Mouse (Mus musculus) intestine, embryonic 15.5 days (tissue): ENCODE data around the gene 1700023F06Rik. TPM values are rescaled to one million over a fixed set of nuclear protein-coding genes. Genes with fewer than 3 reads are reported as not detected.

Experiments
- ATAC-seq: fragments of 200-750 bp; cut with Nextera tagmentation; 2 replicates; pipeline ENCODE4 v1.8.0; 2017; ENCODE audit warnings: moderate TSS enrichment, moderate library complexity
- H3K27ac ChIP-seq: fragments of 300-500 bp; sonication (generic); 2 replicates; pipeline ENCODE4 v1.5.1; 2015; ENCODE audit warnings: mild to moderate bottlenecking, inconsistent platforms
- H3K27me3 ChIP-seq: fragments of 300-500 bp; sonication (generic); replicated peaks from 2 replicates; pipeline ENCODE4 v1.6.1; 2015; ENCODE audit warnings: inconsistent platforms
- H3K36me3 ChIP-seq: fragments of 300-500 bp; sonication (generic); 2 replicates; pipeline ENCODE4 v1.6.1; 2015; ENCODE audit warnings: inconsistent platforms
- H3K4me1 ChIP-seq: fragments of 300-500 bp; sonication (generic); replicated peaks from 2 replicates; pipeline ENCODE4 v1.6.1; 2015; ENCODE audit warnings: inconsistent platforms
- H3K4me2 ChIP-seq: fragments of 300-500 bp; sonication (generic); replicated peaks from 2 replicates; pipeline ENCODE4 v1.6.1; 2015; ENCODE audit warnings: mild to moderate bottlenecking, inconsistent platforms
- H3K4me3 ChIP-seq: fragments of 300-500 bp; sonication (generic); replicated peaks from 2 replicates; pipeline ENCODE4 v1.5.1; 2015; ENCODE audit warnings: inconsistent platforms
- H3K9ac ChIP-seq: fragments of 300-500 bp; sonication (generic); 2 replicates; pipeline ENCODE4 v1.6.1; 2015; ENCODE audit warnings: inconsistent platforms
- H3K9me3 ChIP-seq: fragments of 300-500 bp; sonication (generic); 2 replicates; pipeline ENCODE4 v1.6.1; 2016; ENCODE audit warnings: inconsistent platforms
- WGBS: fragments of 180-500 bp; shearing (Covaris S2); methylation state at CpG from one replicate; pipeline ENCODE4 v1.1.7; 2015; 5-methylcytosine and 5-hydroxymethylcytosine counted together
- polyA plus RNA-seq: library from polyadenylated mRNA; unstranded; fragments of >200 nt; fragmentation: Nextera tagmentation; extraction: Ambion mirVana; gene quantifications from 2 replicates; pipeline ENCODE4 v1.2.1, GENCODE M21; 2015

1700023F06Rik gene
- polyA plus RNA-seq, 1 experiment from 2014 or later = 1.0 TPM

GRCm38 (mm10) chr11:103177216-103177615, 31.1 kb downstream of the 1700023F06Rik start:
- Histone ChIP-seq H3K4me2 (no peak overlapping the region), H3K9me3 (no peaks in the 10 kb centered on the region), H3K27ac (no peak overlapping the region), H3K27me3 (peaks cover 9% of the 10 kb centered on the region), H3K9ac (no peak overlapping the region), H3K4me1 (peaks cover 7% of the 10 kb centered on the region; the same call in 1 of the 2 replicates), H3K4me3 (no peak overlapping the region), H3K36me3 (no peaks in the 10 kb centered on the region)
- WGBS = 84% methylated on average over 5 of the region's 5 CpGs
- ATAC-seq = no peak

- H3K9me3 ChIP-seq = no peaks in the 10 kb centered on the region
- H3K9ac ChIP-seq = no peak overlapping the region
- no peak for ATAC-seq
- no peak overlapping the region for H3K4me2 ChIP-seq
- H3K4me3 ChIP-seq = no peak overlapping the region
- no peaks in the 10 kb centered on the region for H3K36me3 ChIP-seq
- peaks cover 11% of the 10 kb centered on the region for H3K27me3 ChIP-seq
- 96% methylated on average over 1 of the region's 1 CpGs for whole genome bisulfite sequencing
- H3K27ac ChIP-seq = no peak overlapping the region
- 0 out of 2 replicates have a peak, but pooled peaks cover 4% of the 10 kb centered on the region for H3K4me1 ChIP-seq
These were observed 31.8 kb downstream of the 1700023F06Rik start for GRCm38 (mm10) chr11:103176510-103176909.

DNA sequence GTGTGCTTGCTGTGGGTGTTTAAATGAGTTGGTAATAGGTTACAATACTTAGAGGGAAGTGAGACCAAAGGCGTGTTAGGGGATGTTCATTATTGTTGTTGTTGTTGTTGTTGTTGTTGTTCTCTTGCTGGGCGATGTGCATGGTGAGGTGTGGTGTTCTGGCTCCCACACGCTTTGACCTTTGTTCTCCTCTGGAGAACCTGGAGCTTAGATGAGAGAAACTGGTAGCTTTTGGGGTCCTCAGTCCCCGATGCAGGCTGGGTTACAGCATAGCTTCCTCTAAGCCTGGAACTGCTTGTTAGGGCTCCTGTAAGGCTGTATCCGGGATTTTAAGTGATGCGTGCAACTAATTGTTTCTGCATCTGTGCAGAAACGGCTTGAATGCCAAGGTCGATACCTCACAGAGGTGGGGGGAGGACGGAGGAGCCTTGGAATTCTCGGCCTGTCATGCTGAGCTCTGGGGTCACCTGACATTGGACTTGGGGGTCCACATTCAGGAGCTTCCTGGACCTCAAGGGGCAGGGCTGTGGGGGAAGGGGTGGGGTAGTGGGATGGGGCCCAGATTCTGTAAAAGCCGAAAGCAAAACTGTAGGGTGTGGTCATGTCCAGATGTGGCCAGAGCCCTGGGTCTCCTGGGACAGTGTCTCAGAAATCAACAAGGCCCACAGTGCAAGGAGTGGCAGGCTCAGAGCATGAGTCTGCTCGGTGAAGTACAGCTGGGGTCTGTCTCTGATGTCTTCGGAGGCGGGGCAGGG, 32.5 kb downstream of the 1700023F06Rik start:
- 71% methylated on average over 14 of the region's 14 CpGs for WGBS
- Histone ChIP-seq H3K9me3 (no peaks in the 10 kb centered on the region), H3K27me3 (peaks cover 17% of the 10 kb centered on the region), H3K36me3 (no peaks in the 10 kb centered on the region), H3K4me1 (peaks cover 9% of the 10 kb centered on the region), H3K4me3 (no peak overlapping the region), H3K27ac (no peak overlapping the region), H3K9ac (no peak overlapping the region), H3K4me2 (no peak overlapping the region)
- no peak for ATAC-seq

DNA sequence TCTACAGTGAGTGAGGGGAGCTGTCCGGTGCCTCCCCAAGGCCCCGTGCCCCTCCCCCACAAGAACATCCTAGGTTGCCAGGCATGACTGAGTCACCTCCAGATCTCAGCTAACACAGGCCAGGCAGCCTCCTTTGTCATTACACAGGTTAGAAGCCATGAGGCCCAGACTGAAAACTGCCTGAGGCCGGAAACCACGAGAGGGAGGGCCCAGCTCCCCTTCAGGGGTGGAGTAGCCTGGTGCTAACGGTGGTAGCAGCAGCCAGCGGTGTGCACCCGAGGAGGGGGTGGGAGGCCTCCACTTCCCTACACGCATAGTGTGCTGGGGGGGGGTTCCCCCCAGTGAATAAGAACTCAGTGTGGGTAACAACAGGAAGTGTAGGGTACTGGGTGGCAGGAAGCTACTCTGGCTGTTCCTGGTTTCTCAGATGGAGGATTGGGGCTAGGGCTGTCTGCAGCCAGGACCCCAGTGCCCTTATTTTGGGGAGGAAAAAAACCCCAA, 33.4 kb downstream of the 1700023F06Rik start:
- Histone ChIP-seq H3K9ac (no peak overlapping the region), H3K36me3 (no peaks in the 10 kb centered on the region), H3K4me1 (peaks cover 9% of the 10 kb centered on the region), H3K4me3 (no peak overlapping the region), H3K4me2 (no peak overlapping the region; the same call in 1 of the 2 replicates), H3K27me3 (peaks cover 27% of the 10 kb centered on the region), H3K9me3 (no peaks in the 10 kb centered on the region), H3K27ac (no peak overlapping the region)
- WGBS = 42% methylated on average over 8 of the region's 8 CpGs
- ATAC-seq = no peak

DNA sequence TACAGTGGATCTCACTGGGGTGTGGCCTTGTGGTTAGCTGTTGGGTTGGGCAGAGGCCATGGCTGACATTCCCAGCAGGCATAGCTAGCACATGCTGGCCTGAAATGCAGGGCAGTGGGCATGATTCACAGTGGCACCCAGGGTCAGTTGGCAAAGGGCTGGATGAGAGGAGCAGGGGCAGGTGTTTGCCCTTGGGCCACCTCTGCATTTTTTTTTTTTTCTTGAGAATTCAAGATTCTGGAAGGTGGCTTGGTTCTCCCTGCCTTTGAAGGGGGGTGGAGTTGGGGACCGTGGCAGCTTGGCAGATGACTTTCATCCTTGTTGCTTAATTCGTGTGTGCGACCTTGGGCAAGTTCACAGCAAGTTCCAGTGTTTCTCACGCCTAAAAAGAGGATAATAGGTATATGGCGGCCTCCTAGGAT, 33.9 kb downstream of the 1700023F06Rik start:
- Histone ChIP-seq H3K4me1 (peaks cover 9% of the 10 kb centered on the region), H3K4me3 (no peak overlapping the region), H3K27ac (no peak overlapping the region), H3K9me3 (no peaks in the 10 kb centered on the region), H3K9ac (no peak overlapping the region), H3K27me3 (peaks cover 32% of the 10 kb centered on the region), H3K36me3 (no peaks in the 10 kb centered on the region), H3K4me2 (no peak overlapping the region; the same call in 1 of the 2 replicates)
- WGBS = 76% methylated on average over 5 of the region's 5 CpGs
- no peak for ATAC-seq

DNA sequence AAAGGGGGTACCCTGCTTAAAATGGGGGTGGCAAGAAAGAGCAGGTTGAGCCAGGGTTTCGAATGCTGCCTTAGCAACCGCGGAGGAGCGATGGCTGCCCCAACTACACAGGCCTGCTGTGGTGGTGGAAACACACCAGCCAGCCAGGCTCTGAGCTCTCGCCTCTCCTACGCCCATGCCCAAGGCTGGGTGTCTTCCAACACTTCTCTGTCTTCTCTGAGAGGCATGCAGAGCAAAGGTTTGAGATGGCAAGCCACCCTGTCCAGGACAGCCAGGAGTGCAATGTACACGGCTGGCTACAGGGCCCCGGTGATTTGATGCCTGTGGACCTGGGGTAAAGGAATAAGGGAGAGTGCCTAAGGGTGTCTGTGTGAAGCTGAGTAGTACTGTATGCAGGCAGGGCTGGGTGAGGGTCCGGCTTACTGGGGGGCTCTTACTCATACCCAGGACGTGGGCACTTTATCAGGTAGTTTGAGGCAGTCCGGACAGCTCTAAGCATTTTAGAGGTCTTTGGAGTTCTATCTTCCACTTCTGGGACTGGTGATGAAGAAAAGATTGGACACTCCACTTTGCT, 34.5 kb downstream of the 1700023F06Rik start:
- ATAC-seq = no peak
- Histone ChIP-seq H3K27me3 (peaks cover 34% of the 10 kb centered on the region), H3K9me3 (no peaks in the 10 kb centered on the region), H3K4me1 (peaks cover 9% of the 10 kb centered on the region), H3K9ac (no peak overlapping the region), H3K36me3 (no peaks in the 10 kb centered on the region), H3K4me2 (no peak overlapping the region), H3K4me3 (no peak overlapping the region), H3K27ac (no peak overlapping the region)
- 93% methylated on average over 11 of the region's 11 CpGs for WGBS

GRCm38 (mm10) chr11:103173041-103173770, 35.2 kb downstream of the 1700023F06Rik start:
- Histone ChIP-seq H3K4me3 (no peak overlapping the region), H3K4me2 (no peak overlapping the region), H3K36me3 (no peaks in the 10 kb centered on the region), H3K9me3 (no peaks in the 10 kb centered on the region), H3K27me3 (peaks cover 34% of the 10 kb centered on the region), H3K27ac (no peak overlapping the region), H3K4me1 (peaks cover 9% of the 10 kb centered on the region), H3K9ac (no peak overlapping the region)
- WGBS = 78% methylated on average over 7 of the region's 7 CpGs
- no peak for ATAC-seq

- no peak for ATAC-seq
- Histone ChIP-seq H3K4me3 (no peak overlapping the region), H3K4me1 (peaks cover 9% of the 10 kb centered on the region), H3K36me3 (no peaks in the 10 kb centered on the region), H3K27me3 (peaks cover 34% of the 10 kb centered on the region), H3K4me2 (0 out of 2 replicates have a peak overlapping the region, but pooled peaks have one; percentile 97), H3K27ac (no peak overlapping the region), H3K9ac (no peak overlapping the region), H3K9me3 (no peaks in the 10 kb centered on the region)
- whole genome bisulfite sequencing = 81% methylated on average over 6 of the region's 6 CpGs
These were observed 35.8 kb downstream of the 1700023F06Rik start for GRCm38 (mm10) chr11:103172392-103173040.

- H3K27ac ChIP-seq = no peak overlapping the region
- no peak overlapping the region for H3K9ac ChIP-seq
- peak overlapping the region; percentile 55; the same call in 1 of the 2 replicates for H3K4me3 ChIP-seq
- H3K4me2 ChIP-seq = peak overlapping the region; percentile 97
- WGBS = 41% methylated on average over 9 of the region's 9 CpGs
- peaks cover 34% of the 10 kb centered on the region for H3K27me3 ChIP-seq
- H3K9me3 ChIP-seq = no peaks in the 10 kb centered on the region
- H3K36me3 ChIP-seq = no peaks in the 10 kb centered on the region
- H3K4me1 ChIP-seq = peaks cover 9% of the 10 kb centered on the region
- ATAC-seq = peak; percentile 29; the same call in 1 of the 2 replicates
These were observed 36.5 kb downstream of the 1700023F06Rik start for GRCm38 (mm10) chr11:103171703-103172391.

- H3K36me3 ChIP-seq = no peaks in the 10 kb centered on the region
- H3K27me3 ChIP-seq = peaks cover 34% of the 10 kb centered on the region
- peak overlapping the region; percentile 55 for H3K4me3 ChIP-seq
- ATAC-seq = peak; percentile 5; the same call in 1 of the 2 replicates
- WGBS = 2% methylated on average over 22 of the region's 23 CpGs
- peaks cover 9% of the 10 kb centered on the region for H3K4me1 ChIP-seq
- H3K9me3 ChIP-seq = no peaks in the 10 kb centered on the region
- peak overlapping the region; percentile 97 for H3K4me2 ChIP-seq
- peak overlapping the region; percentile 59 for H3K9ac ChIP-seq
- H3K27ac ChIP-seq = no peak overlapping the region
These were observed 37.1 kb downstream of the 1700023F06Rik start for GRCm38 (mm10) chr11:103171286-103171620.

GRCm38 (mm10) chr11:103170494-103171285, 37.7 kb downstream of the 1700023F06Rik start, which contains the start of gene Fmnl1:
Gene Fmnl1 (plus strand): TSS chr11:103171107.
- no peaks in the 10 kb centered on the region for H3K9me3 ChIP-seq
- peak; percentile 66 for ATAC-seq
- H3K27ac ChIP-seq = no peak within 1 kb of the TSS
- no peaks in the 10 kb centered on the region for H3K36me3 ChIP-seq
- H3K4me1 ChIP-seq = peaks cover 9% of the 10 kb centered on the region
- peak within 1 kb of the TSS; percentile 97 for H3K4me2 ChIP-seq
- WGBS = under 1% methylated on average over 83 of the region's 84 CpGs
- peak within 1 kb of the TSS; percentile 59 for H3K9ac ChIP-seq
- peaks cover 34% of the 10 kb centered on the region for H3K27me3 ChIP-seq
- H3K4me3 ChIP-seq = peak within 1 kb of the TSS; percentile 55
